Mouse (Mus musculus): ENCODE data around the gene Trip10. TPM values are rescaled to one million over a fixed set of nuclear protein-coding genes. Genes with fewer than 3 reads are reported as not detected.

Gene Trip10
- polyA plus RNA-seq, 1 experiment from 2014 or later = 23.9 TPM

DNA sequence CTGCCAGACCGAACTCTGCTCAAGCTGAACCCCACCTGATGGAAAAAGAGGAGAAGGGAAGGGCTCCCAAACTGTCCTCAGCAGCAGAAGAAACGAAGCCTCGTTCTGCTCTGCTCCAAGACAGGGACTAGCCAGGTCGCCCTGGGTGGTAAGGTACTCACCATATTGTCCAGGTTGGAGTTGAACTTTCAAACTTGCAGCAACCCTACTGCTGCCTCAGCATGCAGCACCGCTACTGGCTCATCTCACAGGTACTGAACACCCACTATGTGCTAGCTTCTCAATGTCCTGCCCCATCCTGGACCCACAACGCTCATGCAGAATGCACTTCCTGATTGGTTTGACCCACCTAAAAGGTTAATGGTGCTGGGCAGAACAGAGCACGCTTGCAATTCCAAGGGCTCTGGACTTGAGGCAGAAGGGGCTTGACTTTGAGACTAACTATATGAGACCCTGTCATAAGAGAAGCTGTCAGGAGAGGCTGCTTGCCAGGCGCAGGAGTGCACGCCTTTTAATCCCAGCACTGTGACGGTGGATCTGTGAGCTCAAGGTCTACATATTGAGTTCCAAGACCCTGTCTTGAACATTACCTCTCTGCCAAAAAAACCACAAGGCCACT lies 3.8 kb upstream of the Trip10 start:
- Histone ChIP-seq H3K4me2 (replicated peaks) (no peak overlapping the region), H3K36me3 (peaks cover 29% of the 10 kb centered on the region), H3K9ac (no peak overlapping the region), H3K27me3 (no peaks in the 10 kb centered on the region), H3K9me3 (replicated peaks) (no peaks in the 10 kb centered on the region), H3K27ac (no peak overlapping the region), H3K4me3 (no peak overlapping the region), H3K4me1 (peaks cover 25% of the 10 kb centered on the region)
- no peak for ATAC-seq (ENCODE audit: low FRiP score)
- WGBS = 89% methylated on average over 10 of the region's 10 CpGs

DNA sequence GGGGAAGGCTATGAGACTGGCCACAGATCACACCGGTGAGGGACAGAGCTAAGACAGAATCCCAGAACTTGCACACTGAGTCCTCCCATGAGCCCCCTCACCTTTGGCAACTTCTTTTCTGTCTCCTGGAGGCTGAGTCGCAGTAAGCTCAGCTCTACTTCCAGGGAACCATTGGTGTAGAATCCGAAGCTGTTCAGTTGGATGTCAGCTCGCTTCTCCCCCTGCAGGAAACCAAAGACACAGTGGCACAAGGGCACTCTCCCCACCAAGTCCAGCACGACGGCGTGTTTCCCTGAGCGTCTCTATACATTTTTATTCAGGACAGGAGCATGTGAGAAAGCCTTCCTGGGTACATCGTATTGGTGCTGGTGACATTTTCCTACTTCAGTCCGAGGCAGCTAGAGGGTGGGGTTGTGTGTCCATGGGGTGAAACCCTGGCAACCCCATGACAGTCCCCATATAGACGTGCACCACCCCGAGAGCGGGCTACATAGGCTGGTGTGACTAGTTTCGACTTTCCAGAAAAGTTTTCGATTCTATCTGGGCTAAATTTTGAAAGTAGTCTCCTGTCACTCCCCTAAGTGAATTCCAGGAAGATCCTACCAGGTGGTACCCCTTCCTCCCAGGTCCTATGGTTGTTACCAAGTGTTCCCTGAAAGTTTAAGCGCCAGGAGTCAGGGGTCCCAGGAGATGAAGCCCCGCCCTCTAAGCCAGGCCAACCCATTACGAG lies 2.4 kb upstream of the Trip10 start:
- Histone ChIP-seq H3K4me3 (peak overlapping the region; percentile 54), H3K27me3 (no peaks in the 10 kb centered on the region), H3K4me1 (peaks cover 31% of the 10 kb centered on the region), H3K4me2 (replicated peaks) (peak overlapping the region; percentile 79), H3K36me3 (peaks cover 24% of the 10 kb centered on the region), H3K27ac (peak overlapping the region; percentile 91), H3K9ac (peak overlapping the region; percentile 73), H3K9me3 (replicated peaks) (no peaks in the 10 kb centered on the region)
- ATAC-seq (ENCODE audit: low FRiP score) = peak; percentile 4
- WGBS = 5% methylated on average over 18 of the region's 18 CpGs

DNA sequence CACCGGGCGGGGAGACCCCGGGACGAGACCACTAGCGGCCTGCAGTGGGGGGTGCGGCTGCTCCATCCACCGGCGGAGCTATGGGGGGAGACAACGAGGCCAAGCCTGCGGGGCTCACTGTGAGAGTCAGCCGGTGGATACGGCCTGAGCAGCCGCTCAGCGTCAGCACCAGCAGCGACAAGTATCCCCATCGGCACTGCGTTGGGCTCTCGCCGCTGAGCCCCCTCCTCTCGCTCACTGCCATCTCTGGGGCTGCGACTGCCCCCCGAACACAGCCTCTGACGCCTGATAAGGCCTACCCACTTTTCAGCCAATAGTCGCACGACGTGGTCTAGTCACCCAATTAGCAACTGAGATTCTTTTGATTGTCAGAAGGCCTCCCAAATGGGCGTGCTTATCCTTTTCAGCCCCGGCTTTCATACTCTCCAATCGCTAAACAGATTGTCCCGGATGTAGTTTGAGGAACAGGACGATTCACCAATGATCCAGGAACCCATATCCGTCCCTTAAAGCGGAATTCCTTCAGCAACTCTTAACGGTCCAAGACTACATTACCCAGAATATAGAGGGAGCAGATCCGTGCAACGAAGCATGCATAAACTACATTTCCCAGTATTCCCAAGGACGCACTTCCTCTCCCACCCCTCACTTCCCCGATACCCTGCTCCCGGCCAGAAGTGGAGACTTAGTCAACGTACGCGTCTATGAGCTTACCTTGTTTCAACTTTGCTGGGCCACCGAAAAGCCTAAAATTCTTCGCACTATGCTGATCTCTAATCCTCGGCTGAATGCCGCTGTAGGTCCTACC lies 1.7 kb upstream of the Trip10 start:
- Histone ChIP-seq H3K27me3 (no peaks in the 10 kb centered on the region), H3K4me2 (replicated peaks) (peak overlapping the region; percentile 79), H3K27ac (peak overlapping the region; percentile 91), H3K9ac (peak overlapping the region; percentile 73), H3K4me3 (peak overlapping the region; percentile 54), H3K36me3 (peaks cover 17% of the 10 kb centered on the region), H3K9me3 (replicated peaks) (no peaks in the 10 kb centered on the region), H3K4me1 (peaks cover 31% of the 10 kb centered on the region)
- WGBS = under 1% methylated on average over 46 of the region's 46 CpGs
- ATAC-seq (ENCODE audit: low FRiP score) = peak; percentile 94

DNA sequence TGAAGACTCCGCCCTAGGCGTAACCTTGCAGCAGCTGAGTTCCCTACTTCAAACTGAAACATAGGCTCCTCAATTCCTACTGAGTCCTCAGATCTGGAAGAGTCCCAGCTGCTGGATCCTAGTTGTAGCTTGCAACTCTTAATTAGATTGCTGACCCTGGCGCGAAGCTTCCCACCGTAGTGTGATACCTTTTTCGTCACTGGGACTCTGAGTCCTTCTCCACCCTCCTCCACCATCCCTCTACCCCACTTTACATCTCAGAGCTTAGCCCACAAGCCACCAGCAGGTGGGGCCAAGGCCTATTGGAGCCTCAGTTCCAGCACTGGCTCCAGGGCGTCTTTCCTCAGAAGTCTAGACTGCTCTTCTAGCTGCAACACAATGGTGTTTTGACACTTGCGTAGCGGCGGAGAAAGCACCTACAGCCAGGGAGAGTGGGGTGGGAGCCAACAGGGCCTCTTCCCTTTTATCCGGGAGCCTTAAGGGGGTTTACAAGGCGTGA lies 1.0 kb upstream of the Trip10 start, which contains the start of gene Gpr108:
Gene Gpr108, minus strand, starts transcription at position 246 of the 499 bp plus-strand sequence.
- peak within 1 kb of the TSS; percentile 79 for H3K4me2 ChIP-seq (replicated peaks)
- ATAC-seq (ENCODE audit: low FRiP score) = peak; percentile 62
- H3K27ac ChIP-seq = peak within 1 kb of the TSS; percentile 91
- H3K27me3 ChIP-seq = no peaks in the 10 kb centered on the region
- peaks cover 11% of the 10 kb centered on the region; the same call in 1 of the 2 replicates for H3K36me3 ChIP-seq
- H3K4me3 ChIP-seq = peak within 1 kb of the TSS; percentile 54
- H3K9ac ChIP-seq = peak within 1 kb of the TSS; percentile 73
- WGBS = under 1% methylated on average over 12 of the region's 12 CpGs
- H3K4me1 ChIP-seq = peaks cover 31% of the 10 kb centered on the region
- no peaks in the 10 kb centered on the region for H3K9me3 ChIP-seq (replicated peaks)

DNA sequence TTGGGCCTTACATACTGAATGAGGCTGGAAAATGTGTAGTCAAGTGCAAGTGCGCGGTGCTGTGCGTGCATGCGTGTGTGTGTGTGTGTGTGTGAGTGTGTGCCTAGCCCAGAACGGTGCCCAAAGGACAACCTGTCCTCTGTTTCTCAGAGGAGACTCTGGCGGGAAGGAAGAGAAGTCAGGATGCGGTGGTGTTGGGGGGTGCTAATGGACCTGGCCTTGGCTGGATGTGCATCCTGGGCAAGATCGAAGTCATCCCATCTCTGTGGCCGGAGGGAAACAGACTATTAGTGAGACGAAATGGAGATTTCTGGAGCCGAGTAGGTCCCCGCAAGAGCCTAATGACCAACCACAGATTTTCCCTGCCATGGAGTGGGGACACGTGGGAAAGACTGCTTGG lies 484 bp upstream of the Trip10 start:
- Histone ChIP-seq H3K4me1 (peaks cover 31% of the 10 kb centered on the region), H3K36me3 (peaks cover 10% of the 10 kb centered on the region; the same call in 1 of the 2 replicates), H3K27me3 (no peaks in the 10 kb centered on the region), H3K9me3 (replicated peaks) (no peaks in the 10 kb centered on the region), H3K9ac (peak overlapping the region; percentile 70), H3K4me3 (peak overlapping the region; percentile 54), H3K4me2 (replicated peaks) (peak overlapping the region; percentile 59), H3K27ac (peak overlapping the region; percentile 86)
- ATAC-seq (ENCODE audit: low FRiP score) = no peak
- WGBS = 11% methylated on average over 13 of the region's 13 CpGs

DNA sequence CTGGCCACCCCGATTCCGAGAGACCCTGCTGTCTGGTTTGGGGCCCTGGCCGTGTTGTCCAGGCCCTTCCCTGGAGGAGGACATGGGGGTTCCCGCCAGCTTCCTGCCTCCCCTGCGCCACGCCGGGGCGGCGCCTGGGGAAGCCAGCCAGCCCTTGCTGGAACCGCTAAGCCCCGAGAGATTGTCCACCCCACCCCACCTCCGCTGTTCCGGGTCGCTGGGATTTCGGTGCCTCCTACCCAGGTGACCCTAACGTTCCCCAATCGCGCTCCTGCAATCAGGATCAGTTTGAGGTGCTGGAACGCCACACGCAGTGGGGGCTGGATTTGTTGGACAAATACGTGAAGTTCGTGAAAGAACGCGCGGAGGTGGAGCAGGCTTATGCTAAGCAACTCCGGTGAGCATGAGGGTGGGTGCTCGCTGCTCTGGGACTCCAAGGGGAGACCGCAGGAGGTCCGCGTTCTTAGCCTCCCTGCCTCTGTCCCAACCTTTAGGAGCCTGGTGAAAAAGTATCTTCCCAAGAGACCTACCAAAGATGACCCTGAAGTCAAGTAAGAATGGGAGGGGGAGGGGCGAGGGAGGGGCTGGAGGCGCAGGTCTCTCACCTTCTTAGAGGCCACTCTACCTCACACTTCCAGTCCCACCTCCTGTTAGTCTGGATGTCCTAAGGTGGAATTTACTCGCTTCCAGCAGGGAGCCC lies 1.4 kb downstream of the Trip10 start:
- Histone ChIP-seq H3K27ac (no peak overlapping the region), H3K4me2 (replicated peaks) (peak overlapping the region; percentile 59), H3K27me3 (no peaks in the 10 kb centered on the region), H3K36me3 (peaks cover 19% of the 10 kb centered on the region), H3K9me3 (replicated peaks) (no peaks in the 10 kb centered on the region), H3K9ac (peak overlapping the region; percentile 70), H3K4me3 (peak overlapping the region; percentile 54), H3K4me1 (peaks cover 31% of the 10 kb centered on the region)
- no peak for ATAC-seq (ENCODE audit: low FRiP score)
- 3% methylated on average over 32 of the region's 33 CpGs for WGBS

DNA sequence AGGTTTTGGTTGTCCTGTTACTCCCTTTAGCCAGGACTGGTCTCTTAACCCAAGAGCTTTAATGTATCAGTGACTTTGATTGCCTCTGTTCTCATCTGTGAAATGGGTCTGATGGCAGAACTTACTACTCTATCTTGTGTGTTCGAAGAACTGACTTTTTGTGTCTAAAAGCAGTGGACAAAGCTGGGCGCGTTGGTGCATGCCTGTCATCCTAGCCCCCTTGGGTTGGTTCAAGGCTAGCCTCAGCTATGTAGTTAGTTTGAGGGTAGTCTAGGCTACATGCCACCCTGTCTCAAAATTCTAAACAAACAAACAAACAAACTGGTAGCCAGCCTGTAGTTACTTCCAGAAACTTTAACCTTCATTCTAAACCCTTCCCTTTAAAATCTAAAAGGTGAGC lies 2.2 kb downstream of the Trip10 start:
- Histone ChIP-seq H3K36me3 (peaks cover 20% of the 10 kb centered on the region), H3K9me3 (replicated peaks) (no peaks in the 10 kb centered on the region), H3K9ac (no peak overlapping the region), H3K4me3 (no peak overlapping the region), H3K4me2 (replicated peaks) (no peak overlapping the region), H3K27ac (no peak overlapping the region), H3K27me3 (no peaks in the 10 kb centered on the region), H3K4me1 (peaks cover 25% of the 10 kb centered on the region)
- ATAC-seq (ENCODE audit: low FRiP score) = no peak
- WGBS = 93% methylated on average over 3 of the region's 3 CpGs

DNA sequence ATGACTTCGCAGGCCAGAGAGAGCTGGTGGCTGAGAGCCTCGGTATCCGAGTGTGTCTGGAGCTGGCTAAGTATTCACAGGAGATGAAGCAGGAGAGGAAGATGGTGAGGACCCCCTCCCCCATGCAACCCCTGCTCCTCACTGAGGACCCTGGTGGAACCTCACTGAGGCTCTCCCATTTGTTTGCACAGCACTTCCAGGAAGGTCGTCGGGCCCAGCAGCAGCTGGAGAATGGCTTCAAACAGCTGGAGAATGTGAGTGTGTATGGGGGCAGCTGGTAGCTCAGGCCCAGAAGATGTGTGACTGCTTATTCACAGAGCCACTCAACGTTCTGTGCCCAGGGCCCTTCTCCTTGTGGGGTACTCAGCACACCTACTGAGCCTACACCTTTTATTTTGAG lies 4.1 kb downstream of the Trip10 start:
- H3K27ac ChIP-seq = no peak overlapping the region
- no peak overlapping the region for H3K4me3 ChIP-seq
- no peak overlapping the region for H3K9ac ChIP-seq
- H3K4me1 ChIP-seq = peaks cover 19% of the 10 kb centered on the region
- no peaks in the 10 kb centered on the region for H3K27me3 ChIP-seq
- H3K9me3 ChIP-seq (replicated peaks) = no peaks in the 10 kb centered on the region
- 76% methylated on average over 6 of the region's 6 CpGs for WGBS
- no peak overlapping the region for H3K4me2 ChIP-seq (replicated peaks)
- ATAC-seq (ENCODE audit: low FRiP score) = no peak
- H3K36me3 ChIP-seq = peaks cover 31% of the 10 kb centered on the region

DNA sequence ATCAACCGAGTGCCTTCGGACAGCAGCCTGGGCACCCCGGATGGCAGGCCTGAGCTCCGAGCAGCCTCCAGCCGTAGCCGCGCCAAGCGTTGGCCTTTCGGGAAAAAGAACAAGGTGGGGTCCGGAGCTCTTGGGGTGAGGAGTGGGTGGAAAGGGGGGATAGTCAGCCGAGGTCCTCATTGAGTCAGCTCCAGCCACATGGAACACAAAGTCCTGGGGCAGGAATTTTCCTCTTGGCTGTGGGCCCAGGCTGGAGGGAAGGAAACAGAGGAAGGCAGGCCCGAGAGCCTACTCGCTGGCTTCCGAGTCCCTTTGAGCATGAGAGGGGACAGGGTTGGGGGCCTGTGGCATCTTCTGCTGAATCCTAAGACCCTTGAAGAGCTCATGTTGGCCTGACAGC lies 6.1 kb downstream of the Trip10 start:
- Histone ChIP-seq H3K4me3 (no peak overlapping the region), H3K27me3 (no peaks in the 10 kb centered on the region), H3K9me3 (replicated peaks) (no peaks in the 10 kb centered on the region), H3K4me1 (peaks cover 6% of the 10 kb centered on the region; the same call in 1 of the 2 replicates), H3K36me3 (peaks cover 41% of the 10 kb centered on the region), H3K4me2 (replicated peaks) (no peak overlapping the region), H3K27ac (no peak overlapping the region), H3K9ac (no peak overlapping the region)
- ATAC-seq (ENCODE audit: low FRiP score) = no peak
- WGBS = 93% methylated on average over 14 of the region's 14 CpGs

DNA sequence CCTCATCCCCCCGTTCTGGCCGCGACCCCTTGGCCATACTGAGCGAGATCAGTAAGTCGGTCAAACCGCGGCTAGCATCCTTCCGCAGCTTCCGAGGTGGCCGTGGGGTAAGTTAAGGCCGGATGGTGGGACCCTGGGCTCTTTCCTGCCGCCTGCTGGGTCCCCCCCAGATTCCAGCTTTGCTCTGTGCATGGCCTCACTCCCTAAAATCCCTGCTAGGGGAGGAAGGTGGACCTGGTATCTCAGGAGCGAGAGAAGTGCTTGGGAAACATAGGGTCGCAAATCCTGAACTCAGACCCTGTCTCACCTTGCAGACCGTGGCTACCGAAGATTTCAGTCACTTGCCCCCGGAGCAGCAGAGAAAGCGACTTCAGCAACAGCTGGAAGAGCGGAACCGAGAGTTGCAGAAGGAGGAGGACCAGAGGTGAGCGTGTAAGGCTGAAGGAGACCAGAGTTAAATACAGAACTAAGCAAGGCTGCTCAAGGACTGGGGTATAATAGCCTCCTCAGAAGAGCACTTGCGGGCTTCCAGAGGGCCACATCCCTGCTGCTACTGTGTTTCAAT lies 7.7 kb downstream of the Trip10 start:
- 95% methylated on average over 22 of the region's 22 CpGs for WGBS
- H3K27ac ChIP-seq = no peak overlapping the region
- peaks cover 54% of the 10 kb centered on the region for H3K36me3 ChIP-seq
- ATAC-seq (ENCODE audit: low FRiP score) = no peak
- H3K27me3 ChIP-seq = no peaks in the 10 kb centered on the region
- no peak overlapping the region for H3K4me3 ChIP-seq
- H3K9me3 ChIP-seq (replicated peaks) = no peaks in the 10 kb centered on the region
- H3K4me2 ChIP-seq (replicated peaks) = no peak overlapping the region
- H3K9ac ChIP-seq = no peak overlapping the region
- H3K4me1 ChIP-seq = no peaks in the 10 kb centered on the region

DNA sequence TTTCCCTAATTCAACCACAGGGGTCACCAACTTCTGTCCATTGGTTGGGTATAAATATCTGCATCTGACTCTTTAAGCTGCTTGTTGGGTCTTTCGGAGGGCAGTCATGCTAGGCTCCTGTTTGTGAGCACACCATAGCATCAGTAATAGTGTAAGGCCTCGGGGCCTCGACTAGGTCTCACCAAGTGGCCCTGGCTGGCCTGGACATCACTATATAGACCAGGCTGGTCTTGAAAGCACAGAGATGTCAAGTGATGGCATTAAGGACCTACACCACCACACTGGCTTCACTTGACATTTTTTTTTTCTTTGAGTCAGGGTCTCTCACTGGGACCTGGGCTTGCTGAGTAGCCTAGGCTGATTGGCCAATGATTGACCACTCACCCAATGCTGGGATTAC lies 8.9 kb downstream of the Trip10 start:
- 93% methylated on average over 3 of the region's 3 CpGs for WGBS
- Histone ChIP-seq H3K27ac (no peak overlapping the region), H3K4me2 (replicated peaks) (no peak overlapping the region), H3K9me3 (replicated peaks) (no peaks in the 10 kb centered on the region), H3K36me3 (peaks cover 66% of the 10 kb centered on the region), H3K4me3 (no peak overlapping the region), H3K9ac (no peak overlapping the region), H3K4me1 (no peaks in the 10 kb centered on the region), H3K27me3 (no peaks in the 10 kb centered on the region)
- ATAC-seq (ENCODE audit: low FRiP score) = no peak
